Mouse (Mus musculus) embryonic facial prominence, embryonic 14.5 days (tissue): ENCODE results near the gene Ift52. TPM values are rescaled to one million over a fixed set of nuclear protein-coding genes. Genes with fewer than 3 reads are reported as not detected.

ENCODE experiments used
- ATAC-seq: fragments of 200-750 bp; cut with Nextera tagmentation; 2 replicates; pipeline ENCODE4 v1.8.0; 2017; ENCODE audit warnings: low read depth, moderate number of reproducible peaks, moderate TSS enrichment
- DNase-seq: peaks from one replicate; pipeline ENCODE4 v3.0.0-alpha.2; 2015; ENCODE audit warnings: low spot score
- H3K27ac ChIP-seq: fragments of 300-500 bp; sonication (generic); replicated peaks from 2 replicates; pipeline ENCODE4 v1.5.1; 2014; ENCODE audit warnings: low read depth, mild to moderate bottlenecking, low read length, moderate library complexity
- H3K27me3 ChIP-seq: fragments of 300-500 bp; sonication (generic); replicated peaks from 2 replicates; pipeline ENCODE4 v1.6.1; 2014; ENCODE audit warnings: low read length; ENCODE audit not compliant: control insufficient read depth, insufficient read depth
- H3K36me3 ChIP-seq: fragments of 300-500 bp; sonication (generic); 2 replicates; pipeline ENCODE4 v1.6.1; 2014; ENCODE audit warnings: low read length, mixed read lengths; ENCODE audit not compliant: control insufficient read depth, insufficient read depth
- H3K4me1 ChIP-seq: fragments of 300-500 bp; sonication (generic); 2 replicates; pipeline ENCODE4 v1.6.1; 2014; ENCODE audit warnings: antibody characterized with exemption, low read length; ENCODE audit not compliant: control insufficient read depth, insufficient read depth
- H3K4me2 ChIP-seq: fragments of 300-500 bp; sonication (generic); 2 replicates; pipeline ENCODE4 v1.6.1; 2014; ENCODE audit warnings: low read depth, mild to moderate bottlenecking, low read length, moderate library complexity, mixed read lengths
- H3K4me3 ChIP-seq: fragments of 300-500 bp; sonication (generic); 2 replicates; pipeline ENCODE4 v1.5.1; 2014; ENCODE audit warnings: low read depth, mild to moderate bottlenecking, low read length
- H3K9ac ChIP-seq: fragments of 300-500 bp; sonication (generic); 2 replicates; pipeline ENCODE4 v1.6.1; 2014; ENCODE audit warnings: low read depth, mild to moderate bottlenecking, low read length, moderate library complexity, mixed read lengths
- H3K9me3 ChIP-seq: fragments of 300-500 bp; sonication (generic); 2 replicates; pipeline ENCODE4 v1.6.1; 2016; ENCODE audit warnings: low read length; ENCODE audit not compliant: control insufficient read depth
- WGBS: fragments of 180-500 bp; shearing (Covaris S2); extraction: QIAGEN DNeasy Blood & Tissue Kit; methylation state at CpG from one replicate; pipeline ENCODE4 v1.1.7; 2014; 5-methylcytosine and 5-hydroxymethylcytosine counted together
- microRNA-seq: library from miRNA; unstranded; fragments of <30 nt; microRNA quantifications from one replicate; pipeline ENCODE4, GENCODE M21; 2016; ENCODE audit warnings: borderline number of aligned reads
- polyA plus RNA-seq: library from polyadenylated mRNA; unstranded; fragments of >200 nt; fragmentation: Nextera tagmentation; extraction: Ambion mirVana; gene quantifications from 2 replicates; pipeline ENCODE4 v1.2.1, GENCODE M21; 2014

Ift52 gene
- polyA plus RNA-seq, 1 experiment from 2014 or later: 40.6 TPM

DNA sequence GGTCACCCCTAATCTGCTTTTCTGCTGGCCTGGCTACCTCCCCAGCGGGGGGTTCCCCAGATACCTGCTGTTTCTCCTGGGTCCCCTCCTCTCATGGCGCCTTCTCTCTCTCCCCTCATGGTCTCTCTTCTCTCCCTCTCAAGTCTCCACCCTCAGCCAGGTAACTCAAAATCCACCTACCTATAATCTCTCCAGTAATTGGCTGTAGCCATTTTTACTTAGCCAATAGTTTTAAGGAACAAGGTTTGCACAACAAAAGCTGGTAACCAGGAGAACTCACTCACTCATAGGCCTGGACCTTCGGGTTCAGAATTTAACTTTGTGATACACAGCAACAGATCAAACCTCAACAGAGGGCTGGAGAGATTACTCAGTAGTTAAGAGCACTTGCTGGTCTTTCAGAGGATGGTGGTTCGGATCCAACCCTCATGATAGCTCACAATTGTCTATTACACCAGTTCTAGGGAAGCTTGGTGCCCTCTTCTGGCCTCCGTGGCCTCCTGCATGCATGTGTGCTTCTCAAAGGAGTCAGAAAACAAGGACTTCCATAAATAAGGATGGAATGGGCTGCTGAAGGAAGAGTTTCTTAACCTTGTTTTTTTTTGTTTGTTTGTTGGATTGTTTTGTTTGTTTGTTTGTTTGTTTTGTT is 72.4 kb downstream of the Ift52 start:
- Histone ChIP-seq H3K9ac (no peak overlapping the region), H3K27ac (no peak overlapping the region), H3K4me2 (no peak overlapping the region), H3K27me3 (no peaks in the 10 kb centered on the region), H3K4me1 (no peaks in the 10 kb centered on the region), H3K9me3 (no peaks in the 10 kb centered on the region), H3K4me3 (no peak overlapping the region), H3K36me3 (no peaks in the 10 kb centered on the region)
- ATAC-seq: no peak
- 75% methylated on average over 5 of the region's 5 CpGs for WGBS
- DNase-seq: no peak

DNA sequence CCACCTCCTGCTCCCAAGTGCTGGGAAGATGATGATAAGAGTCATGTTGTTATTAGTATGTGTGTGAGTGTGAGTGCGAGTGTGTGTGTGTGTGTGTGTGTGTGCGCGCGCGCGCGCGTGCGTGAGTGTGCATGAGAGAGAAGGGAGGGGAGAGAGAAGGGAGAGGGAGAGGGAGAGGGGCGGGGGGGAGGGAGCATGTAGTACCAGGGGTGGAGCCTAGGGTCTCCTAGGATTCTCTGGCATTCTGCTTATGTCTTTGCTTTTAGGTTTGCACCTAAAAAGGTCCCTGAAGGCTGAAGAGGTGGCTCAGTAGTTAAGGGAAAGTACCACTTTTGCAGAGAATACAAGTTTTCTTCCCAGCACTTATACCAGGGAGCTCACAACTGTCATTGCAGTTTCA is 77.8 kb downstream of the Ift52 start:
- 93% methylated on average over 10 of the region's 10 CpGs for WGBS
- no peaks in the 10 kb centered on the region for H3K36me3 ChIP-seq
- no peaks in the 10 kb centered on the region for H3K4me1 ChIP-seq
- no peak overlapping the region for H3K9ac ChIP-seq
- H3K9me3 ChIP-seq: no peaks in the 10 kb centered on the region
- H3K27ac ChIP-seq: no peak overlapping the region
- ATAC-seq (no peak), DNase-seq (no peak)
- H3K27me3 ChIP-seq: no peaks in the 10 kb centered on the region
- H3K4me3 ChIP-seq: no peak overlapping the region
- no peak overlapping the region for H3K4me2 ChIP-seq

Small RNA genes lying within 50 kb of the gene (microRNA-seq; reads per million reads assigned to microRNA genes)
- gene Gm22174: not detected
- gene Mir7003: not detected

Other genes with a start within 250 kb of the Ift52 start
- 173 and 201 TPM in 2 replicates for gene Srsf6, start 85.8 kb upstream of the Ift52 start, polyA plus RNA-seq
- 0.25 and 0.54 TPM in 2 replicates for gene L3mbtl1, start 73.9 kb upstream of the Ift52 start, polyA plus RNA-seq
- gene Sgk2, start 30.0 kb upstream of the Ift52 start, polyA plus RNA-seq: not detected in 2 replicates
- 16.0 and 16.1 TPM in 2 replicates for gene Mybl2, start 37.3 kb downstream of the Ift52 start, polyA plus RNA-seq
- gene Gtsf1l, start 70.5 kb downstream of the Ift52 start, polyA plus RNA-seq: not detected in 2 replicates
- gene Tox2, start 185.8 kb downstream of the Ift52 start, polyA plus RNA-seq: 4.2 and 5.1 TPM in 2 replicates